Mouse (Mus musculus) fat pad, adult 2 months (tissue): ENCODE data around the gene Nmral1.
"Not testable (repeated sequence)": the region's sequence is repeated elsewhere in the genome, so short reads cannot be mapped to it uniquely, and the experiment has no call there.

Source experiments
- DNase-seq: peaks from one replicate; pipeline ENCODE4 v3.0.0-alpha.2; 2011; ENCODE audit warnings: low read depth, low spot score; ENCODE audit errors: extremely low read depth

The Nmral1 gene

DNA sequence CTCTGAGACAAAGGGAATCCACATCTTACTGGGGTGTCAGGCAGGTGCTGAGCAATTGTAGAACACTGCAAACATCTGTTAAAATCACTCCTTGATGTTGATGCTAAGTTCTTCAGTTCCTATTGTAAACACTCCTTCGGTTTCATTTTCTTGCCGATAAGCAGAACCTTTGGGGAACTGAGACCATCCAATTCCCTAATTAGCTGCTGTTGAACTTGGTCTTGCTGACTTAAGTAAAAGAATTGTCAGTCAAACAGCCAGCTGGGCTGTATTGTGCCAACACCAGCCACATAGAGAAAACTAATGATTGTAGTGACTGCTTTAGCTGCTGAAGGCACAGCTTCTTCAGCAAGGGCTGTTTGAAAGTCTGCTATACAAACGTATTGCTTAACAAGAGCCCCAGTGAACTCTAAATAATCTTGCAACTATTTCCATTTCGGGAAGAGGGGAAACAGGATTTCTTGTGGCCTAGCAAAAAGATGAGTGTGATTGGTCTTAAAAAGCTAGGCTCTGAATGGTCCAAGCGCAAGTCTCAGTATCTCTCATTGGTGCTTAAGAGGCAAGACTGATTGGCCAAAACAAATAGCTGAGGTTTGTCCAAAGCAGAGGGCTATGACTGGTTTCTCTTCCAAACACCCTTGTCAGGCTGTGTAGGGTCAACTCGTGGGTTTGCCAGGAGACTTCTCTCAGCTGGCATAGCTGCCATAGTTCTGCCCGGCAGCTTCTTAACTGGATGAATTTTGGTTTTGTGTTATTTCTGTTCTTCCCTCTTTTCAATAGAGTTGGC is 3.2 kb upstream of the Nmral1 start:
- DNase-seq, result no peak

DNA sequence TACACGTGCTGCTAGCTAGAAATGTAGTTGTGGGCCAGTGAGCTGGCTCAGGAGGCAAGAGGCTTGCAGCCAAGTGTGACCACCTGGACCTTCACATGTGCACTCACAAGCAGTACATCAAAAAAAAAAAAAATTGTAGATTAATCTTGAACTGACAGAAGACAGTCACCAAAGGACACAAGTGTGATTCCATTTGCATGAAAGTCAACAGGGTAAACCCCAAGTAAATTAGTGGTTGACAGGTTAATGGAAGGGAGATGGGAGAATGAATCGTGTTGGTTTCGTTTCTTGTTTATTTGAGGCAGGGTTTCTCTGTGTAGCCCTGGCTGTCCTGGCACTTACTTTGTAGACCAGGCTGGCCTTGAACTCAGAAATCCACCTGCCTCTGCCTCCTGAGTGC is 1.3 kb downstream of the Nmral1 start:
- no peak for DNase-seq

DNA sequence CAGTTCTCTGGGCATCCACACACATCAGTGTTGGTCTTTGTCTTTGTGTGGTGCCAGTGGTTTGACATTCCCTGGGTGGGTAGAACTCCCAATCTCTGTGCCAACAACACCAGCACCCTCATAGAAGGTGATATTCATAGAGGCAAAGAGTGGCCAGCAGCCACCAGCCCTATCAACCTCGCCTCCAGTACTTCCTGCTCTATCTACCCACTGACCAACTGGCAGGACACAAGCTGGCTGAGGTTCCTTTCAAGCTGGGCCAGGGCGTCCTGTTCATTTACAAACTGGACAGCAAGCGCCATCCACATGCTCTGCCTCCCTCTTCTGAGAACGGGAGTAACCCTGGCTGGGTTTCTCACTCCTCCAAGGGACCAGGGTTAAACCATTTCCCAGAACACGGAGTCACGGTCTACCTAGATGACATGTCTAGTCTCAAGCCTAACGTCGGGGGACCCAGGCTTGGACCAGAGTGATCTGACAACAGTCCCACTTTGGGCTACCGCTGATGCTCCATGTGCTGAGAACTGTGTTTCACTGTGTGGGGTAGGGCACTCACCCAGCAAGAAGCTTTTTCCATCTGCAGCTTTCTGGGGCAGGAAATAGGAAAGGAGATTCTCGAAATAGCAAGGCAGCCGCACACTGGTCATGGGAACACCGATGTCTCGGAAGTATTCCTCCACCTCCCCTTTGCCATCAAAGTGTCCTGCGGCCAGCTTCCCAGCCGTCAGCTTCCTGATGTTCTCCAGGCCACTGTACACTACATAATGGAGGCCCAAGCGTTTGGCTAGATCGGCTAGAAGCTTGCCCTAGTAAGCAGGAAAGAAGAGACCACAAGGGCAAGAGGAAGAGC is 5.1 kb downstream of the Nmral1 start:
- no peak for DNase-seq

DNA sequence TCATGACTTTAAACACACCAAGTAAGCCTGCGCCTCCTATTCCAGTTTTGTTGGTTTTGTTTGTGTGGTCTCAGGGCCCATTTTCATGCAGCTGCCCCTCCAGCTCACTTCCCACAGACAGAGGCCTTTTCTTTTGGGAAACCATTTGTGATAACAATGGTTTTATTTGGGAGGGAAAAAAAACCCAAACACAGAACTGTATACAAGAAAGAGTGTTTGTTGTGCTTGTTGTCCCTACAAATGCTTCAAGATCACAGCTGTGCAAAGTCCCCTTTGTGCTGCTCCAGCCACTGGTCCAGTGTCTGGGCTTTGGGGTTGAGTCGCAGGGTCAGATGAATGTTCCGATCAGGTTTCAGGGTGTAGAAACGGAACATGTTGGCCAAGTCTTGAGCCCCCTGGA is 8.0 kb downstream of the Nmral1 start:
- DNase-seq, result no peak

DNA sequence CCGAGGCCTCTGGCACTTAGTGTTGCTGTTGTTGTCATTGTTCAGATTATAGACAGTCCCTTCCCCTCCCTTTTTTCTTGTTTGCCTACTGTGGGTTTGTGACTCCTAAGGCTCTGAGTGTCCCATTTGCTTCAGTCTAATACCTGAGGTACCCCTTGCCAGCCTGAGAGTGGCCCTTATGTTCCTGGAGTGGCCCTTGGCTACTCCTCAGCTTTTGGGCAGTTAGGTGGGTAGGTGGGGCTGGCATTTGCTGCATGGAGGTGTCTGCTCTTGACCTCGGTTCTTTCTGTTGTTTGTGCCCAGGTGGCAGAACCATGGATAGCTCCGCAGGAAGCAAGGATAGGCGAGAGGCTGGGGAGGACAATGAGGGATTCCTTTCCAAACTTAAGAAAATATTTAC is 13.6 kb downstream of the Nmral1 start:
- DNase-seq, result no peak

DNA sequence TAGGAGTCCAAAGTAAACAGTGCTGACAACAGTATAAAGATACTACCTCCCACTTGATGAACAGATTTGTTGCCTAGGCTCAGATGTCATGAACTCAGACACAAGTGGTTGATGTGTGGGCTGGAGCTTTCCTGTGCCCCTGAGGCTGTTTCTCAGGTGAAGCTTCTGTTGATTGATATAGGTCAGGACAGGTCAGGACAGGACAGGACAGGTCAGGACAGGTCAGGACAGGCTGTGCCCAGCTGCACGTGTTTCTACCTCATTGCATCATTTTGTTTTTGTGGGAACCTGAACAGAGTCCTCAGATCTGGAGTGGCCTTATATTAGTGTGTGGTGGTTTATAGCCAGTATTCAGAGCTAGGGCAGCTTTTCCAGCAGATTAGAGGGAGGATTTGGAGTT is 16.5 kb downstream of the Nmral1 start:
- DNase-seq, result peak; percentile 73

DNA sequence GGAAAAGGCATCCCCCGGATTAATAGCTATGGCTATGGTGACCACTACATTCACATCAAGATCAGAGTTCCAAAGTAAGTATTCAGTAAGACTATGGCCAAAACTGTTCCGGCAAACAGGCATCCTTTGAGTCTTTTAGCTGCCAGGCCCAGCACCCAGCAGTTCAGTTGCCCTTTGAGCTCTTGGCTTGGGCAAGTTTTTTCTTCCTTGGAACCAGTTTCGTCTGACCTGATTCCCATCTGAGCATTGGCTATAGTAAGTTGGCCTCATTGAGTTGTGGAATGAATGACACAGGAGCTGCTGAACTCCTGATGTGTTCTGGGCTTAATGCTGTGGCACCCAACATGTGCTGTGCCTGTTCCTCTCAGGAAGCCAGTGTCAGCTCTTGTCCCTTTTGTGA is 17.9 kb downstream of the Nmral1 start:
- DNase-seq, result no peak

DNA sequence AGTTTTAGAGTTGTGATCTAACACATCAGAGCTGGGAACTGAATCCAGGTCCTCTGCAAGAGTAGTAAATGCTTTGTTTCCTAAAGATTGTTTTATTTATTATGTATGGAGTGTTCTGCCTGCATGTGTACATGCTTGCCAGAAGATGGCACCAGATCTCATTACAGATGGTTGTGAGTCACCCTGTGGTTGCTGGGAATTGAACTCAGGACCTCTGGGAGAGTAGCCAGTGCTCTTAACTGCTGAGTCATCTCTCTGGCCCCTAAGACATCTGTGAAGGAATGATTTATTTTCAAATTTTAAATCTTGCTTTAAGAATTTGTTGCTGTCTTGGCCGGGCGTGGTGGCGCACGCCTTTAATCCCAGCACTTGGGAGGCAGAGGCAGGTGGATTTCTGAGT is 29.8 kb downstream of the Nmral1 start:
- DNase-seq, result not testable (repeated sequence)

DNA sequence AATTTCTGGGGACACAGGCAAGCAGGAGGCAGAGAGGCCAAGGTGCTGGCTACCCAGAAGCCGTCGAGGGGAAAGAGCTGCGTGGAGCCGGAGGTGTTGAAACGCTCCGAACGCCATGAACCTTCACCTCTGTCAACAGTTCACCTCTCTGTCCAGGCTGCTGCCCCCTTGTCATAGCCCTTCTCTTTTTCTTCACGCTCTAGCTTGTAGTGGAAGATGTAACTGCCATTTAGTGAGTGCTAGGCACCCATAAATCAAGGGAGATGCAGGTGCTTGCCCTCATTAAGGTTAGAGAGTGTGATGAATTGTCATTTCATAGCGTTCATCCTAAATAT is 34.7 kb downstream of the Nmral1 start:
- DNase-seq, result no peak

DNA sequence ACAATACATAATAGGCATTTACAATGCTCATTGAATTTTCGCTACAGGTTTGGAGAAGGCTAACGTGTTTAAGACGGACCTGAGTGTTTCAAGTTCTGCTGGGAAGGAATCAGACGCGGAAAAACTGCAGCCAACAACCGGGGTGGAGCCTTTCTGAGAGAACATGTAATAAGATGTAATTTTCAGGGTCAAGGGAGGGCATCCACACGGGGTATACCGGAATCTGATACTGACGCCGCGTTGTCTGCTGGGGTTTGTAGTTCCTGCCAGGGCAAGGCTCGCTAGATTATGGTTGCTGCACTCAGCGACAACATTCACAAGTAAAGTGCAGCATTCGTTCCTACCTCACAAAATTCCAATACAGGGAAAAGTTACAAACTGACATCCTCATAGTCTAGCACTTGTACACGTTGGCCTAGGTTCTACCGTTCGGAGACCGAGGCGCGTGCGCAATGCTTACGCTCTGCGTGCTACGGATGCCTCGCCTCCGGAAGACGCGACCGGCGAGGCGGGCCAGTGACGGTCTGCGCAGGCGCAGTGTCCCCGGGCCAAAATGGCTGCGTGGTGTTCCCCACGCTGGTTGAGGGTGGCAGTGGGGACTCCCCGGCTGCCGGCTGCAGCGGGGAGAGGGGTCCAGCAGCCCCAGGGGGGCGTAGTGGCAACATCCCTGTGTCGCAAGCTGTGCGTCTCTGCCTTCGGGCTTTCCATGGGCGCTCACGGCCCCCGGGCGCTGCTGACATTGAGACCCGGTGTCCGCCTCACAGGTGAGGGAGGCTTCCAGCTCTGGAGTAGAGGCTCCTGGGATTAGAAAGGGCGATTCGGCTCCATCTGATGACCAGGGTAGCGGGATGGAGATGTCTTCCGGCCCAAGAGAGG is 35.3 kb downstream of the Nmral1 start:
- DNase-seq, result peak; percentile 65

DNA sequence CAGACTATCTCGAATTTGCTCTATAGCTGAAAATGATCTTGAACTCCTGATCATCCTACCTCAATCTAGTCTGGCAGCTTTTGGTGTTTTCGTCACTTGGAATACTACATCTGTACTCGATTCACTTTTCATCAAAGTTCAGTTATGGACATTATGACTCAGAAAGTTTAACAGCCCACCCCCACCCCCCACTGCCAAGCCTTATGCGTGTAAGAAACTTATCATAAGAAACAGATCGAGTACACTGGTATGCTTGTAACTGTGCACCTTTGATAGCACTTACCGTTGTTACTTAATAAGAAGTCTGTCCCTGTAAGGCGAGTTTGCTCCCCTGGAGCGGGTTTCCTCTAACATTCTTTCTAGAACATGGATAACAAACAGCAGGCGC is 36.0 kb downstream of the Nmral1 start:
- no peak for DNase-seq

DNA sequence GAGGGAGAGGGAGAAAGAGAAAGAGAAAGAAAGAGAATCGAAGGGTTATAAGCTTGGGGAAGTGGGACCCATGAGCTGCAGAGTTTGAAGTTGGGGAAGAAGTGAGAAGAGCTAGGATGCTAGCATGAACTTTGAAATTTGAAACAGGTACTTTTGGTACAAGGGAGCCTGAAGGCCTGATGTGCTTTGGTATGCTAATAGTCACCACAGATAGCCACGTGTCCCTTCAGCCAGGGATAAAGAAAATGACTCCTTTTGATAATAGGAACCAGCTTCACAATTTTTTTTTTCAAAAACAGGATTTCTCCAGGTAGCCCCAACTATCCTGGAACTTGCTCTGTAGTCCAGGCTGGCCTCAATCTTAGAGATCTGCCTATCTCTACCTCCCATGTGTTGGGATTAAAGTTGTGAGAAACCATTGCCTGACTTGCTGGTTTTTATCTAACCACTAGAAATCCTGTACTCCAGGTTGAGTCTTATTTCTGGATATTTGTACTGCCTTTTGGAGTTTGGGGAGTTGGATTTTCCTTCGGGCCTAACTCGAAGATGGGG is 36.5 kb downstream of the Nmral1 start:
- DNase-seq, result no peak

DNA sequence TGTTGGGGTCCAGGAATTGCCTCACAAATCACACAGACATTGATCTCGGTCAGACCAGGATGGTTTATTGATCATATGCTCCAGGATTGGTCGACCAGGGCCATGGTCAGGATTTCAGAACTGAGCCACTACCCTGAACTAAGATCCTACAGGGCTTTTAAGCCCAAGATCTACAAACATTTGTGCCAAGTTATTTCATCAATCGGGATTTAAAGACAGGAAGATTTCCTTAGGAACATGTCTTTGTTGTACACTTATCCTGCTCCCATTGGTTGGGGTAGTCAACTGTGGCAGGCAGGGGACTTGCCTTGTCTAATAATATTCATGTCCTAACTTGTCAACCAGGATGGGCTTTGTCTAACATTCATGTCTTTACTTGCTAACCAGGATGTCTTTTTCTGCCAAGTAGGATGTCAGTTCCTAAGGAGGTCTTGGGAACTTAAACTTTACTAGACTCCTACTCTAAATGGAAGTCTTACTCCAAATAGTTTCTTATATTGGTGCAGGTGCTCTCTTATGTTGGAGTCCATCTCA is 38.2 kb downstream of the Nmral1 start:
- DNase-seq, result peak; percentile 61

DNA sequence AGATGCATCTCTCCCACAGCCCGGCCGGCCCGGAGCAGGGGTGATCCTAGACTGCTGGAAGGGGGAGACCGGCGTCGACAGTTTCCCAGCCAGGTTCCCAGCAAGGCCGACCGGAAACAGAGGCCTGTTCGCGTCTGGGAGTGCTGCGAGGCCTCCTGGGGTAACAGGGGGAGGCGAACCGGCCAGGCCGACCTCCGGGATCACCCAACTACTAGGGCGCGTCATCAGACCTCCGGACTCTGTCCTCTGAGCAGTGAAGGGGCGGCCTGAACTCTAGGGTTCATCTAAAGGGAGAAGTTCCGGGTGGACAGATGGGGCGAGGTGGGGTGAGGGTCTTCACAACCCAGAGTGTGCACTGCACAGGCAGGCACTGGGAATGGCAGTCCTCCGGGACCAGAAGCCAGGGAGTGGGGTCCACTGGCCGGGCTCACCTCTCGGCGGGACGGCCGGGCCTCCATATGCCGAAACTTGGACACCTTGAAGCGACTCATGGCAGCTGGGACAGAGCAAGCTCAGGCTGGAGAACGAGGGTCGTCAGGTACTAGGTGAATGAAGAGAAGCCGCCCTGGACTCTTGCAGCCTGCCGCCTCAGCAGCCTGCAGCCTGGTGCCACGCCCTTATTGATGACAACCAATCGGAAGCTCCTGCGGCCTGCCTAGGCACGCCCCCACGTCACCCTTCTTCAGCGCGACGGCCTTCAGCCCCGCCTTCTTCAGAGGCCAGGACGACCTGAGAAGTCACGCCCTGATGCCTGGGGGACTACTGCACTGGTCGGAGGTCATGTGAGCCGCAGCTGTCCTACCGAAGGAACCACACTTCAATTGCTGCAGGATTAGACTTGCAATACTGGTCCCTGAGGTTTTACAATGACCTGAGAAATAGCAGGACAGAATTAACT is 39.8 kb downstream of the Nmral1 start, which contains the start of gene Coro7:
TSS of gene Coro7 (minus strand) at position 657 of the 898 bp plus-strand sequence.
- DNase-seq, result peak; percentile 91

DNA sequence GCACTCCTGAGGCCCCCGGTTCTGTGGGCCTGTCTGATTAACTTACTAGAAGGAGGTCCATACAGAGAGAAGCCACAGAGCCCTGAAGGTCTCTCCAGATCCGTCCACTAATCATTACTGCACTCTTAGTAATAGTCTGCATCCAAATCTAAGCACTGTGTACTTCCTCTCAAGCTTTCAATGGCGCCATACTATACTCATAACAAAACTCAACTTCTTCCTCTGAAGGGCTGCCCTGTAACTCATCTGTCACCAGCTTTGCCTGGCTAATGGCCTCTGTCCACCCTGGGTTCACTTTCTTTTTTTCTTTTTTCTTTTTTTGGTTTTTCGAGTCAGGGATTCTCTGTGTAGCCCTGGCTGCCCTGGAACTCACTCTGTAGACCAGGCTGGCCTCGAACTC is 41.1 kb downstream of the Nmral1 start:
- no peak for DNase-seq

DNA sequence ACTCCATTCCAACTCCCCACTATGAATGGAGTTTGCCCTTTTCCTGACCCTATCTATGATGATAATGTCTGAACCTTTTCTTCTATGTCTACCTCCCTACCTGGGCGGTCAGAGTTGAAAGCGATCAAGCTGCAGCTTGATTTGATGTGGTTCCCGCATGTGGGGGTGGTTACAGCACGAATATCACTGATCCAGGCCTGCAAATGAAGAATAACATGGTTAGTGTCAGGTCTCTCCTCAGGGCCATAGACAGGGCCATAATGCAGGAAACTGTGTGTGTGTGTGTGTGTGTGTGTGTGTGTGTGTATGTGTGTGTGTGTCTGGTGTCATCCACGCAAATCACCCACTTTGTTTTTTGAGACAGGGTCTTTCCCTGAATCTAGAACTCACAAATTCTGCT is 42.3 kb downstream of the Nmral1 start:
- no peak for DNase-seq

DNA sequence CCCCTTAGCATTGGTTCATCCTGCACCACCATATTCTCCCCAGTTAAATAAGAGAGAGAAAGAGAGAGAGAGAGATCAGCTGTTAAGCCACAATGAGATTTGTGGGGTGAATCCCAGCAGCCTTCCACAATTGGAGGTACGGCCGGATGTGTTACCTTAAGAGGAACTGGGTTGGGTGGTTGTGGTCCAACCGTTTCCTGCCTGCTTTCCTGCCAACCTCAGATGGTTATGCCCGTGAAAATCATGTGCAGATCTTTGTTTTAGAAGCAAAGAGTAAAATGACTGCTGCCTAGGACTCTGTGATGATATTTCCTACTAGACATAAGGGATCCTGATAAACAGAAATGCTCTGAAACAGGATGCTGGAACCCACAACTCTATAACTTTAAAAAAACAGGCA is 45.1 kb downstream of the Nmral1 start:
- no peak for DNase-seq

DNA sequence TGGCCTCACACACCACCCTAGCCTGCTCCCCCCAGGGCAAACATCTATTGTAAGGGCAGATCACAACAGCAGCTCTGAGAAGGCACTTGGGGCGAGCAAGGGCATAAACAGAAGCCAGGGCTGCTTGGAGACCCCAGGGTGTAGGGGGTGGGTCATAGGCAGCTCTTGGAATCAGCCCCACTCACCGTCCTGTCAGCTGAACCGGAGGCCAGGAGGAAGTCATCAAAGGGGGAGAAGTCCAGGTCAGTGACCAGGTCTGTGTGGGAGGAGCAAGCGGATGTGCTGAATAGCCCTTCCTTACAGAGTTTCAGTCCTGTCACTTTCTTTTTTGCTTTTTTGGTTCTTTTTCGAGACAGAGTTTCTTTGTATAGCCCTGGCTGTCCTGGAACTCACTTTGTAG is 48.8 kb downstream of the Nmral1 start:
- DNase-seq, result no peak

DNA sequence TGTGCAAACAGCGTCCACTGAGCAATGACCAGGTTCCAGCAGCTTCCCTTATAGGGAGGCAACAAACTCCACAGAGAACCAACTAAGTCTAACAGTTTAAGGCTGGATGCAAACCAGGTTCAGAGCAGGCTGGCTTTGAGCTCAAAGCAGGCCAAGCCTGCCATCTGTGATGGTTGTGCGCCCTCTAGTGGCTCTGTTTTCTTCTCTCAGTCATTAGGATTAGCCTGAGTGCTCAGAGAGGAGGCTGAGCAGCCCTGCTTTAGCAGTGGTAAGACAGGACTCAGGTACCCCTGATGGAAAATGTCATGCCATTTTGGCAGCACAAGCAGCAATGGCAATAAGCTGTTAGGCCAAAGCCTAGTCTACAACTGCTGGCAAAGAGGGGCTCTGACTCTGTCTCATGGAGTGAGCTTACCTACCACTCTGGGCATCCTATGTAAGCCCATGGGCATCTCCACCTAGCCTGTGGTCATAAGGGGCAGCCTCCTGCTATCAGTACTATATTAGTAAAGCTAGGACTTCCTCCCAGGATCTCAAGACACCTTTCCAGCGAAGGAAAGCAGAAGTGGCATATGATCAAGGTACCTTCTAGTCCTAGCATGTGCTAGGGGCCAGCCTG is 51.9 kb downstream of the Nmral1 start:
- DNase-seq, result no peak
